Mouse (Mus musculus): ENCODE results near the gene Szt2.

Szt2 gene

DNA sequence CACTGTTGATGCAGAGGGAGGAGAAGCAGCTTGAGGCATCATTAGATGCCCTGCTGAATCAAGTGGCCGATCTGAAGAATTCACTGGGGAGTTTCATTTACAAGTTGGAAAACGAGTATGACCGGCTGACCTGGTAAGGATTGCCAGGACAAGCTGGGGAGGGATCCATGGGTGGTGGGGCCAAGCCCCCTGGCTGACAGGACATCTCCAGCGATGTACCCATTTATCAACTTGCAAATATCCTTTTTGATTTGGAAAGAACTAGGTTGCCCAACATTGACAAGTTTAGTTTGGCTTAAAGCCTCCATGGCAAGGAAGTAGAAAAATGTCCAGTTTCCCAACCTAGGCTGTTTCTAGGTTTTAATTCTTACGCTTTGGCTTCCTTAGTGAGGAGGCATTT lies 1.8 kb upstream of the Szt2 start:
- DNase-seq (ENCODE audit: low spot score): no peak

DNA sequence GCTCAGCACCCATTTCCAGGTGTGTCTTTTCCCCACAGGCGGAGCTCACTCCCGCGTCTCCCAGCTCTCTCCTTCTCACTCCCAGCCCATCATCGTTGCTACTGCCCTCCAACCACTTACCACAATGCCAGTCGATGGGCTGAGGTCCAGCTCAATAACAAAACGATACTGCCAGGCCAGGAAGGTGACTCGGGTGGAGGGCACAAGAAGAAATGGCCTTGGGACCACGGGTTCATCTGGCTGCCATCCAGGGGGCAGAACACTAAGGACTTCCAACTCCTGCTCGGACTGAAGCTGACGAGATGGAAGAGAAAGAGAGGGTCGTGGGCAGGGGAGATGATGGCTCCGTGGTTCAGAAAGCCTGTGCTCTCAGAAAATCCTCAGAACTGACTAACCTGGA lies 6.4 kb downstream of the Szt2 start:
- DNase-seq (ENCODE audit: low spot score): no peak

DNA sequence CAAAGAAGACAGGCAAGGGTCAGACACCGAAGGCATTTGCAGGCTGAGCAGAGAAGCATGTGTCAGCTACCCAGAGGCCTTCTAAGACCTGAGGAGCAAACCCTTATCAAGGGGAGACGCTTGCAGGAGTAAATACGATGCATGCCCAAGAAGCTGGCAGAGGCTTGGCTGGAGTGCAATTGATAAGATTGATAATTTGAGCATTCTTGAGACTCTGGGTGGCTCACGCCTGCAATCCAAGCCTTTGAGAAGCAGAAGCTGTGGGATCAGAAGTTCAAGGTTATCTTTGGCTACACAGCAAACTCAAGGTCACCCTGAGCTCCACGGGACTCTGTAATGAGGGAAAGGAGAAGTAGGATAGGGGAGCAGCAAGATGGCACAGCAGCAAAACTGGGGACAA lies 7.2 kb downstream of the Szt2 start:
- DNase-seq (ENCODE audit: low spot score): no peak

DNA sequence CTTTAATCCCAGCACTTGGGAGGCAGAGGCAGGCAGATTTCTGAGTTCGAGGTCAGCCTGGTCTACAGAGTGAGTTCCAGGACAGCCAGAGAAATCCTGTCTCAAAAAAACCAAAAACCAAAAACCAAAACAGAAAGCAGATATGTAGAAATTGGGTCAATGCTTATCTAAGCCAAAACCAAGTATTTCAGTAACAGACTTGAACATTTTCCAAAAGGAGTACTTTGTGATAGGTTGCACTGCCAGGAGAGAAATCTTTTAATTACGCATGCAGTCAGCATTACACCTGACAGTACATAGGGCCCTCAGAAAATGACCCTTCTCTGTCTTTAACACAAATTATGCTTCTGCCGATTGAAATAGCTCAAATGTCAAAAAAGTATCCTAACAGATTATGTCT lies 7.7 kb downstream of the Szt2 start:
- DNase-seq (ENCODE audit: low spot score): no peak

DNA sequence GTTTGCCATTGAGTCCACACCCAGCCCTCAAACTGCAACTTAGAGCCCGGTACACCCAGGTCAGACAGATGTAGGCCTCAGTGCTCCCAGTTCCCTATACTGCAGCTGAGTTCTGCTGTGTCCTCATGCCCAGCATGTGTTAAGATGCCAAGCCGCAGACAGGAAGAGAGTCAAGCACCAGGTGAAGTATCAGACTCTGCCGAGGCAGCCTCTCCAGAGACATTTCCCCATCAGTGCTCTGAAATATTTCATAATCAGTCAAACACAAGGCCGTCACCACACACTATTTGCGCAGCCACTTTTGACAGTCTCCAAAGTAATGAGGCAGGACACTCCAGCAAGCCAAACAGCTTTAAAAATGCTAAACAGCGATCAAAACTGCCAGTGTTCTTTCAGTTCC lies 10.7 kb downstream of the Szt2 start:
- DNase-seq (ENCODE audit: low spot score): no peak

DNA sequence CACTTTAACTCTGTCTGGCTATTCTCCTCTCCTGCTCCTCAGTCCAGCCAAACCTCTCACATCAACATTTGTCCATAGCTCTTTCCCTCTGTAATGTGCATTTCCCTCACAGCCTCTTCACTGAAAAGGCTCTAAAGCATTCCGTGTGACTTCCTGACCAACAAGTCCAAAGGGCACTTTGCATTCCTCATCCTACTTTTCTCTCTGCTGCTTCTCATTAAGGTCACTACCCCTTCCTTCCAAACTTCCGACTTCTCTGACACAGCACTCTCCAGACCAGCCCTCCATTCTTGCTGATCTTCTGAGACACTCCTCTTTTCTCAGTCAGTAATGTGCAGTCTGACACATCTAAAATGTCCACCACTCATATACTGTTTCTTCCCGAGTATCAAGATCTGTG lies 12.6 kb downstream of the Szt2 start:
- no peak for DNase-seq (ENCODE audit: low spot score)

DNA sequence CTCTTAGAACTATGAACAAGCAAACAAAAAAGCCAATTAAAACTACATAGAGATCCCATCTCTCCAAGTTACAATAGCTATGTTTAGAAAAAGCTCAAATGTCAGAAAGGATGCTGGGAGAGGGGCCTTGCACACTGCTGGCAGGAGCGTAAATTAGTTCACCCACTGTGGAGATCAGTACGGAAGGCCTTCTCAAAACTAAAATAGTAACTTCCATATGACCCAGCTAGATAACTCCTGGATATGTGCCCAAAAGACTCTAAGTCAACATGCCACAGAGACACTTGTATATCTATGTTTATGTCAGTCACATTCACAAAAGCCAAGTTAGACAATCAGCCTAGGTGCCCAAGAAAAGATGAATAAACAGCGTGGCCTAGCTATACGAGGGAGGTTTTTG lies 13.8 kb downstream of the Szt2 start:
- no peak for DNase-seq (ENCODE audit: low spot score)

DNA sequence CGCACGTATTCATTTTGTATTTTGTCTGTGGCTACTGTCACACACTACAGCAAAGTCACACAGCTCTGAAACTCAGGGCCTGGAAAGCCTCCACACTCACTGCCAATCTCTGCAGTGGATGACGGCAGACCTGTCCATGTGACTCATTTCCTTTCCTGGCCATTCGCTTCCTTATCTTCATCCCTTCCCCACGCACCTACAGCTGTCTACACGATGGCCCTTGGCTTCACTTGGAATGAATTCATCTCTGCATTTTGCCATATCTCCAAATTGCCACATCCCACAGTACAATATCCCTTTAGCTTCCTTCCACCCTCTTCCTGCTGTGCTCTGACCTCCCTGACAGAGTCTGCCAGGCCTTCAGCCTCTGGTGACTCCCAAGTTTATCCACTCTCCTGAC lies 14.6 kb downstream of the Szt2 start:
- DNase-seq (ENCODE audit: low spot score): no peak

DNA sequence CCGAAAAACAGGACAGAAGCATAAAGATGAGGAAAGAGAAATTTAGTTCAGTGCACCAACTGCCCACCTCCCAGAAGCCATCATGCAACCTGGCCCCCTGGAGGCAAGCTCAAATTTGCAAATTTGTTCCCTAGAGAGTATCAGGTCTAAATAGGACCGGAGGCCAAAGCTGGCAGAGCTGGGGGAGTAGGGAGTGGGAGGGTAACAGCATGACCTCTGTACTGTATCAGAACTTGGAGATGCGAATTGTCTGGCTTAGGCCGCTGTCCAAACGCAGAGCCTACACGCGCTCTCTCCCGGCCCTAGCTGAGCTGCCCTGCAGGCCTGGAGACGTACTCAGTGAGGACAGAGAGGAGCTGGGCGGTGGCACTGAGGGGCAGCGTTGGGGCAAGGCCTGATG lies 18.9 kb downstream of the Szt2 start:
- DNase-seq (ENCODE audit: low spot score): no peak

DNA sequence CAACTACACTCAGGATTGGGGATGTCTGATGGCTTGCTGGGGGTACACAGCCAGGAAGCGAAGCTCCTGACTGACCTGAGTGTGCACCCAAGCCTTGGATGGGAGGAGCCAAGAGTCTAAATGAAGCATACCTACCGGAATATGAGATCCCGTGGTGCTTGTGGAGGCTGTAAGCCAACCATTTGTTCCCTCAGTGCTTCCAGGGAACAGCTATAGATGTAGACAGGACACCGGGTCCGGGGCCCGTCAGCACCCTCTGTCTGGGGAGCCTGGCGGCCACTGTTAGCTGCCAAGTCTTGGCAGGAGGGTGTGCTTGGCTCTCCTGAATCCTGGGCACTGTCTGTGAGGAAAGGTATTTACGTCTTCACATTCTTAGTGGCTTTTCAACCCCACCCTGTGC lies 21.8 kb downstream of the Szt2 start:
- DNase-seq (ENCODE audit: low spot score): no peak

DNA sequence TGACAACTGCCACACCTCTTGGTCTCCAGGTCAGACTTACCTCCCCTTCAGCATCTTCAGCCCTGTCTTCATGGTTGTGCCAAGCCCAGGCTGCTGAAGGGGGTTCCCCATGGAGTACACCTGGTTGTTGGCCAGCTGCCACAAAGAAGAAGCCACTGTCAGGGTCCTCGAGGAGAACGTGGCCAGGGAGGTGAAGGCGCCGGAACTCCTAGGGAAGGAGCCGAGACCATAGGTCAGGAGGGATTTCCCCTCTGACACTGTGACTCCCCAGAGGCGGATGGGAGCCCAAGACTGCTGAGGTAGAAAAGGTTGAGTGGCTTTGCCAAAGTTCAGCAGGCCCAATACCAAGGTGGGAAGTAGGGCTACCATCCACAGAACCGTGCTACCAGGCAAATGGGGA lies 25.8 kb downstream of the Szt2 start:
- DNase-seq (ENCODE audit: low spot score): no peak

DNA sequence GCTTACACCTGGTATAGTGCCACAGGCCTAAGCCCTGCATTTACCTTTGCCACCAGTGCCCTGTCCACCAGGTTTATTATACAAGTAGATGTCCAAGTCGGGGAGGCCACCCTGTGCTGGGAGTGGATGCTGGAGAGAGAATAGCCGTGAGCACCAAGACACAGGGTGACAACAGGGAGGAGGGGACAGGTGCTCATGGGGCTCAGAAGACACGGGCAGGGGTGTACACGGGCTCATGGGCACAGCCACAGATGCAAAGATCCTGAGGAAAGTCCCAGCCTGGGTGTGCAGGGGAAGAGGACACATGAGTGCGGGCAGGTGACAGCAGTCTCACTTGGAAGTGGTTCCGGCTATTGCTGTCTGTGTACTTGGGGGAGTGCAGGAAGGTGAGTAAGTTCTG lies 33.1 kb downstream of the Szt2 start:
- DNase-seq (ENCODE audit: low spot score): no peak

DNA sequence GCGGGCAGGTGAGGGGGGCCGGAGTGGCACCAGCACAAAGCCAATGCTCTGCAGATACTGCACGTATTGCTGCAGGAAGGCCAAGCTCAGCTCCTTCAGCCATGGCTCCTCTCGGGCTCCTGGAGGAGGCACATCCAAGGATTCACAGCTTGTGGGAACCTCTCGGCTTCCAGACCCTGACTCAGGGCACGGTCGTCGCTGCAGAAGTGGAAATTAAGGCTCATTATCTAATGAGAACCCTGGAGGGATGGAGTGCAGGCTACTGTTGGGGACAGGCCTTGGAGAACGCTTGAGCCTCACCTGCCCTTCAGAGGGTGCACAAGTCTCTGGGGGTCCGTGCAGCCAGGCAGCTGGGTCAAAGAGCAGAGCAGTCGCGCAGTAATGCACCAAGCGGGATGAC lies 37.3 kb downstream of the Szt2 start:
- no peak for DNase-seq (ENCODE audit: low spot score)

DNA sequence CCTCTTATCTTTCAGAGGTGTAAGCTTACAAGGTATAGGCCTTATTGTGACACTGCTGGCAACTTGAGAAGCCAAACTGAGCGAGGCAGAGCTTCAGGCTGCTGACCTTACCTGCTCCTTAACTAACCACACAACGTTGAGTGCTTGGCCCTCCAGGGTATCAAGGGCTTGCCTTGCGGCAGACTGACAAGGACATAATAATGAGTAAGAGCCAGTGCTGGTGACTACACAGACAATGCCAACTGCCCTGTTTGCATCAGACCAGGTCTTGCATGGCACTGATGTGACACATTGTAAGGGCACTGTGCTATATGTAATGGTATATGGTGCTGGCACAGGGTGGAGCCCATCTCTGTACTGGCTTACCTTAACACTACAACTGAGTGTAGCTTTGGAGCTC lies 40.5 kb downstream of the Szt2 start:
- no peak for DNase-seq (ENCODE audit: low spot score)

DNA sequence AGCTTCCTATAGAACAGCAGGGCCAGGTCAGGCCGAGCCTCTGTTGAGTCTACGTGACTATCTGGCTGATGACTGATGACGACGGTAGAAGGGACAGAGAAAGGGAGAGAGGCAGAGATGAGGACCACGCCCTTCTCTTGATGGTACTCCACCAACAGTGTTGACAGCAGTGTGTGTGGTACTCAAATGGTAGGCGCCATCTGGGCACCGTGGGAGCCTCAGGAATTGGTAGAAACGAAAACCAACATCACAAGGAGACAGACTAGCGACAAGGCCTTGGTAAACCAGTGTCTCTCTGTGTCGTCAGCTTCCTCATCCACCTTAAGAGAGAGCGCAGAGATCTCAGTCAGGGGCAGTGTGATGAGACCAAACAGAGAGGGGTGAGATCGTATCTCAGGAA lies 41.5 kb downstream of the Szt2 start:
- no peak for DNase-seq (ENCODE audit: low spot score)

DNA sequence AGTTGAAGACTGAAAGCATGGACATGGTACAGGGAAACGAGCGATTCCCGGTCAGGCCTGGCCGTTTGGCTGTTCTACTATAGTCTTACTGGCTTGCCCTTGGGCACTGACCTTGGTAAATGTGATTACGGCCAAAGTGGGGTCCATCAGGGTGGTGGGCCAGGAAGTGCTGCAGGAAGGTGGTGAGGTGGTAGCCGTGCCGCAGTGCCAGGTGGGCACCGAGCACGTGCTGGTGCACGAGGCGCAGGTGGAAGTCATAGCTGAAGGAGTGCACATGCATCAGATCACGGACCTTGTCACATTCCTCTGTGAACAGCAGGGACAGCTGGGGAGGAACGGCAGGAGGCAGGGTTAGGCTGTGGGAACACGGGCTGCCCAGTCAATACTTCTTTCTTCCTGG lies 43.1 kb downstream of the Szt2 start:
- no peak for DNase-seq (ENCODE audit: low spot score)

DNA sequence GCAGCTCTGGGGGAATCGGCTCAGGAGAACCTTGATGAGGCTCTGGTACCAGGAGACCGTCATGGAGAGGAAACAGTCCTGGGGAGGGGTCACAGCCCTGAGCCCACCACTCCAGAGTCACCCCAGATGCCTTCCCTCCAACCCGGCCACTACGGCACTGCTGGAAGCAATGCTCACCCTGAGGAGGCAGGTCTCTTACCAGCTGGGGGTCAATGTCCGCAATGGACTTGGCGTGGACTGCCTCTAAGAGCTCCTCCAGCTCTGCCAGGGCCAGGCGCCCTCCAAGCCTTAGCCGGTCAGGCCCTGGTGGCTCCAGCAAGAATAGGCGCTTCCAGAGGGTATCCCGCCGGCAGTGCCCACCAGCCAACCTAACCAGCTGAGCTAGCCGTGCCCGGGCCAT lies 44.4 kb downstream of the Szt2 start:
- no peak for DNase-seq (ENCODE audit: low spot score)

DNA sequence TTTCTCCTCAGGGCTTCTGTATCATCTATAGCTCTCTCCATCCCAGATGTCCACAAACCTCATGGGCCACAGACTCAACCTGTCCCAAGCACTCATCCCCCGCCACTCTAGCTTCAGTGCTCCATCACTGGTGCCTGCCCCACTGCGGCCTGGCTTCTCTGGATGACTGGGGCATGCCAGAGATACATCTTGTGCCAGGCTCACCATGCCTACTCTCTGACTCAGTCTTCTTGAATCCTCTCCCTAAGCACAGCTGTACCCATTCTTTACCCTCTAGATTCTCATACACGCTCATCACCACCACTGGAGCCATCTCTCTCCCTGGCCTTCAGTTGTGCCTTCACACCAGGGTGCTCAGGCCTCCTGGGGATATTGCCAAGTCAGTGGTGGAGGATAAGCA lies 45.1 kb downstream of the Szt2 start:
- DNase-seq (ENCODE audit: low spot score): no peak

DNA sequence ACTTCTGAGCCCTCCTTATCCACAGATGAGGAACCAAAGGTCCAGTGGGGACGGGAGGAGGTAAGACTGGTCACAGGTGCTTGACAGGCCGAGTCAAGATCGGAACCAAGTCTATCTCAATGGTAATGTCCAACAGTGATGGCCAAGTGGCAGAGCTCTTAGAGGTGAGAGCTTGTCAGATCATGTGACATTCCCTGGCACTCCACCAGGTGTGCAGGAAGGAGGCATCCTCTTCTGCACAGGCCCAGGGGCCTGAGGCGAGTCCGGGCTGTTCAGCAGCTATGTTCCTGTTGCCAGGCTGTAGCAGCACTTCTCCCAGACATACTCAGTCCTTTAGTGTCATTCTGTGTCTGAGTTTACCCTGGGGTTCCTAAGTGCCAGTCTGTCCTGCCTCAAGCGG lies 46.2 kb downstream of the Szt2 start:
- DNase-seq (ENCODE audit: low spot score): no peak

DNA sequence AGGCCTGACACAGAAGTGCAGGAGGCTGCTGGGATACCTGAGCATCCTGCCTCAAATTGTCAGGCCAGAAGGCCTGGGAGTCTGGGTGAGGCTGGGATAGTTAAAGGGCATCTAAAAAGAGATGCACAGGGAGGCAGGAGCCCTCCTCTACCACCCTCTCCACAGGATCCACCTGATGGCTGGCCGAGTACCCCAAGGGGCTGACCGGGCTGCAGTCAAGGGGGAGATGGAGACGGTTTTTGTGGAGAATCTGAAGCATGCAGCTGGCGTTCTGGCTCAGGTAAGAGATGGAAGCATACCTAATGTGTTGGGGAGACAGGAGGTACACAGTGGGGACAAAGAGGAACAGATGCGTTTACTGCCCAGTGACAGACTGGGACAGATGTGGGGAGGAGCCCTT lies 47.6 kb downstream of the Szt2 start:
- DNase-seq (ENCODE audit: low spot score): no peak

DNA sequence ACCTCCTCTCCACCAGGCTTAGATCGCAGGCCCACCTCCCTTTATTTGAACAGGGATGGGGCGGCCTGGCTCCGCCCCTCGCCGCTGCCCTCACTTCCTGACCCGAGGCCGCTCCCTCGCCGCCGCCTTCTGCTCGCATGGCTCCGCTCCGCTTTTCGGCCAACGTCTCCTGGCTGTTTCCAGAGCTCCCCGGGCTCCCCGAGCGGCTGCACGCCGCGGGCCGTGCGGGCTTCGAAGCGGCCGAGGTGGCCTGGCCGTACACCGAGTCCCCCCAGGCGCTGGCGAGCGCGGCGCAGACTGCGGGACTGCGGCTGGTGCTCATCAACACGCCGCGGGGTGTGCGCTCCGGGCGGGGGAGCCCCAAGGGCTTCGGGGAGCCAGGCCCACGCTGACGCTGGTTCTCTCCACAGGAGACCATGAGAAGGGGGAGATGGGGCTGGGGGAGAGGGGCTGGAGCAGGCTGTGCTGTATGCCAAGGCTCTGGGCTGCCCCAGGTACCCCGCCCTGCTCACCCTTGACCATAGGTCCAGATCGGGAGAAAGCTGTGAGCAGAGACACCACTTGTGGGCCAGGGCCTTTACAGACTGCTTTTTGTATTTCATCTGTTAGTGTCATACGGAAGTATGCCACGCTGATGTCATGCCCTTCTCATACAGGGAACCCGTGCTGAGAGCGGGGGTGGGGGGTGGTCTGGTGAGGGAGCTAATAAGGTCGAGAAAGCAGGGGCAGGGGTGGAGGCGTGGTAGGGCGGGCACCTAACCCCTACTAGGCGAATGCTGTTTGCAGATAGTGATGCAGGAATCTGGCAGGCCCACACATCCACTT lies 49.0 kb downstream of the Szt2 start:
- no peak for DNase-seq (ENCODE audit: low spot score)

DNA sequence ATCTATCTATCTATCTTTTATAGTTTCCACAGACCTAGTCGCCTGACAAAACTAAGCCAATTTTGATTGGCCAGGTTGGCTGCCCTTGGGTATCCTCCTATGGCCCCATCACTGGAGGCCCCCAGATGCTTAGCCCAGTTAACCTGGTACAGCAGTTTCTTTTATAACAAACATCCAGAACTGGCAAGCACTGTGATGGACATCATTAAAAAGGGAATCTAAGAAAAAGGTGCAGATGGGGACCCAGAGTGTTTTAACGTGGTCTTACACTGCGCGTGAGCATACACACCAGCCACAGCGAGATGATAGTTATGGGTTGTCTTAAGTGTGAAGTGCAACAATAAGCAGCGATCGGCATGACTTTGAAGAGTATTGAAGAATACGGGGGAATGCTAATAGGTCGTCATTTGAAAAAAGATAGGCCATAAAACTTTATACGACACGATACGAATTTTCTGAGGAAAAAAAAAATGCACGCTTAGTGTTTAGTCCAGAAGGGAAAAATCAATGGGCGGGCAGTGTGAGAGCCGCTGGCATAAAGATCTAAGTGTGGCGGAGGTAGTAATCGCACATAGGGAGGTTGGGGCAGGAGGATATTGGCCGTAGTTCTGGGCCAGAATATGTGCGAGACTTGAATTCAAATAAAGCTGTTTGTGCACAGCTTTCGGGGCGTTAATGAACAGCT lies 49.7 kb downstream of the Szt2 start:
- DNase-seq (ENCODE audit: low spot score): no peak

DNA sequence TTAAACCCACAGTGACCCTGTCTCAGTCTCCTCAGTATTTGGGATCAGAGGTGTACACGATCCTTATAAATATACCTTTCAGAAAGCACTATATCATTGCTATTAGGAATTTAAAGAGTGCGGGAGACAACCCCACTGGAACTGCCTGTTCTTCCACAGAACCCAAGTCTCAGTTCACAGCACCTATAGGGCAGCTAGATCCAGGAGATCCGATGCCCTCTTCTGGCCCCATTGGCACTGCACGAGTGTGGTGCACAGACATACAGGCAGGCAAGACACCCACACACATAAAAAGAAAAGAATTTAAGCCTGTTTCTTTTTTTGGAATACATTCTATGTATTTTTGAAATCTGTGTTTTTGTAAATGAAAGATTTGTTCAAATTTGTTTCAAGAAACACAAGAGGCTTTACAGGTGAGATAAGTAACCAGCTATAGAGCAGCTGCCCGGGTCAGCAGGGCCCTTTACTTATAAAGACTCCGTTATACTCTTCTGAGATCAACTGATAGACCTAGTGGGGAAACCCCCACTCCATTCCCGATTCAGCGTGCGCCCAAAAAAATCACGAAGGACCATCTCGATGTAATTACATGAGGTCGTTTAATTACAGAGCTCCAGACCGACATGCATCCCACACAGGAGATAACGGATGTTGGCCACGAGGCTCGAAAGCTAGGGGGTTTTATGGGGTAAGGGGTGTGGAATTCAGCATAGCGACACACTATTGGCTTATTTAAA lies 50.7 kb downstream of the Szt2 start:
- DNase-seq (ENCODE audit: low spot score): no peak

Measured in layer of hippocampus, adult 9-10 months (tissue).